Mouse (Mus musculus): ENCODE measurements around the gene Gnpat.

DNA sequence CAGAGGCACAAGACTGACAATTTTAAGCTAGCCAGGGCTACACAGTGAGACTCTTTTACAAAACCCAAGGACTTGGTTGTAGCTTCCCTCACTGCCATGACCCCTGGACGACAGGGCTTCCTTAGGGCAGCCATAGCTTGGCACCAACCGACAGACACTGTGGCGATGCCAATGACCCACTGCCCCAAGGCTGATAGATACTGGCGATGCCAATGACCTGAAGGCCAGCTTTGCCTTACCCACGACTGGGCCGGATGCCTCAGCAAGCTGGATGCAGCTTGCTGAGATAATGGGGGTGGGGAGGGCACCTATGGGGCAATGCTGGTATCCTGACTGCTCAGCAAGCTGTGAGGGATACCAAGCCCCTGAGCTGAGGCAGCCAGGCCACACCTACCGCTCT lies 21.9 kb upstream of the Gnpat start:
- TF ChIP-seq TBP (conservative IDR thresholded peaks at IDR 0.05; ENCODE audit: low read depth, low read length) (no peak), CTCF (conservative IDR thresholded peaks at IDR 0.05 in 1 of 2, IDR thresholded peaks at IDR 0.05 in 1 of 2; ENCODE audit: low read depth in 2 of 2, low read length in 2 of 2) (no peak), BHLHE40 (IDR thresholded peaks at IDR 0.05; ENCODE audit: low read depth, low read length) (no peak), MYC (IDR thresholded peaks at IDR 0.05; ENCODE audit: low read depth, low read length) (no peak)

Measured in CH12.LX (cell line).